Comparison of ENCODE assay signal across 11 mouse cellular contexts in genomic region chr6:85501571-85502102, GRCm38 (mm10). TPM values are rescaled to one million over a fixed set of nuclear protein-coding genes. Genes with fewer than 3 reads are reported as not detected.
DNase-seq lines count a peak whose midpoint lies in the region; ATAC-seq and TF ChIP-seq lines count a peak whose summit lies in the region.
"Had no signal": no experiment of that assay in that cellular context is flagged by ENCODE, and none has a peak within 500 bp of the region (broad histone marks: within the 10 kb centered on the region; RNA-seq: fewer than 3 reads in every experiment).

No protein-coding gene starts in this region.

- WGBS in kidney, postnatal 0 days = 10% methylated on average over 6 of the region's 6 CpGs
- WGBS in hindbrain, embryonic 10.5 days = 15% methylated on average over 6 of the region's 6 CpGs
- 7% methylated on average over 6 of the region's 6 CpGs for WGBS in midbrain, embryonic 16.5 days

- no peak overlapping the region for H3K9ac ChIP-seq in kidney, postnatal 0 days (ENCODE audit: low read depth, low read length)
- peak overlapping the region; percentile 96 for H3K9ac ChIP-seq in midbrain, embryonic 16.5 days (ENCODE audit: low read depth, low read length)

- 0 out of 2 replicates have a peak, but pooled peaks cover 10% of the 10 kb centered on the region for H3K4me1 ChIP-seq in kidney, postnatal 0 days (replicated peaks; ENCODE audit: insufficient read depth, low read length)
- peaks cover 25% of the 10 kb centered on the region for H3K4me1 ChIP-seq in hindbrain, embryonic 10.5 days (replicated peaks)
- peaks cover 21% of the 10 kb centered on the region for H3K4me1 ChIP-seq in midbrain, embryonic 16.5 days (ENCODE audit: control insufficient read depth, insufficient read depth, low read length)

- H3K36me3 ChIP-seq in kidney, postnatal 0 days (ENCODE audit: insufficient read depth, low read length) = no peaks in the 10 kb centered on the region
- H3K36me3 ChIP-seq in hindbrain, embryonic 10.5 days = no peaks in the 10 kb centered on the region
- H3K36me3 ChIP-seq in midbrain, embryonic 16.5 days (ENCODE audit: control insufficient read depth, insufficient read depth, low read length) = no peaks in the 10 kb centered on the region

- H3K4me2 ChIP-seq in kidney, postnatal 0 days (ENCODE audit: low read length) = peak overlapping the region; percentile 99; the same call in 1 of the 2 replicates
- H3K4me2 ChIP-seq in midbrain, embryonic 16.5 days (ENCODE audit: low read length) = peak overlapping the region; percentile 65

- no peaks in the 10 kb centered on the region for H3K27me3 ChIP-seq in kidney, postnatal 0 days (ENCODE audit: insufficient read depth, low read length)
- peaks cover 47% of the 10 kb centered on the region for H3K27me3 ChIP-seq in hindbrain, embryonic 10.5 days (ENCODE audit: insufficient read depth, poor library complexity, severe bottlenecking)
- H3K27me3 ChIP-seq in midbrain, embryonic 16.5 days (ENCODE audit: control insufficient read depth, insufficient read depth, low read depth, low read length) = no peaks in the 10 kb centered on the region

- DNase-seq in kidney, postnatal 0 days (ENCODE audit: low spot score) = no peak
- no peak for DNase-seq in kidney, postnatal 10 days
- DNase-seq in cerebellum, adult 9-10 months = peak; percentile 54
- no peak for DNase-seq in hindbrain, embryonic 10.5 days (ENCODE audit: low spot score)
- no peak for DNase-seq in spleen, postnatal 4 days (ENCODE audit: low spot score in 2 of 2)
- no peak for DNase-seq in right cerebral cortex, postnatal 25 days
- DNase-seq: heart, adult 18-20 months; thymus, adult 2 months had no signal

- no peak overlapping the region for H3K27ac ChIP-seq in kidney, postnatal 0 days
- peak overlapping the region; percentile 90; the same call in 1 of the 2 replicates for H3K27ac ChIP-seq in hindbrain, embryonic 10.5 days
- peak overlapping the region; percentile 84 for H3K27ac ChIP-seq in midbrain, embryonic 16.5 days (ENCODE audit: low read length)

- H3K4me3 ChIP-seq in kidney, postnatal 0 days (replicated peaks; ENCODE audit: low read depth, low read length) = no peak overlapping the region
- H3K4me3 ChIP-seq in hindbrain, embryonic 10.5 days = peak overlapping the region; percentile 81
- peak overlapping the region; percentile 83 for H3K4me3 ChIP-seq in midbrain, embryonic 16.5 days (ENCODE audit: low read depth, low read length)

- no peak for TF ChIP-seq CTCF in kidney, postnatal 0 days (IDR thresholded peaks at IDR 0.05; ENCODE audit: low read depth)

- no peaks in the 10 kb centered on the region for H3K9me3 ChIP-seq in kidney, postnatal 0 days (replicated peaks; ENCODE audit: low read length)
- H3K9me3 ChIP-seq in hindbrain, embryonic 10.5 days = no peaks in the 10 kb centered on the region
- H3K9me3 ChIP-seq in midbrain, embryonic 16.5 days (replicated peaks; ENCODE audit: control insufficient read depth, low read length, poor library complexity, severe bottlenecking) = no peaks in the 10 kb centered on the region

- ATAC-seq in kidney, postnatal 0 days (replicated peaks; ENCODE audit: low FRiP score, low read depth) = no peak
- peak; percentile 13; the same call in 1 of the 2 replicates for ATAC-seq in midbrain, embryonic 16.5 days
- ATAC-seq in erythroid progenitor cell, adult 5-6 weeks (replicated peaks; ENCODE audit: low FRiP score, poor library complexity, severe bottlenecking) = no peak

RNA-seq across cellular contexts. Expression of gene Fbxo41, which starts 1.2 kb away (rescaled TPM):
- 0.04 and 0.08 TPM in 2 replicates for polyA plus RNA-seq in kidney, postnatal 0 days (2015; fragmentation: Nextera tagmentation; extraction: Ambion mirVana)
- 0.60 and 0.97 TPM in 2 replicates for polyA plus RNA-seq in hindbrain, embryonic 10.5 days (2016; fragmentation: Nextera tagmentation; extraction: Ambion mirVana)
- 11.4 and 11.7 TPM in 2 replicates for polyA plus RNA-seq in midbrain, embryonic 16.5 days (2015; fragmentation: Nextera tagmentation; extraction: Ambion mirVana)
- total RNA-seq in erythroid progenitor cell, adult 5-6 weeks (2015; ENCODE audit: low replicate concordance) = not detected in 2 replicates
- not detected in 2 replicates for total RNA-seq in erythroid progenitor cell, adult 5-6 weeks (2017; ENCODE audit: low replicate concordance)
- total RNA-seq: heart, adult 18-20 months had no signal

RNA-seq across cellular contexts. Expression of gene Egr4, which starts 11.8 kb away (rescaled TPM):
- not detected in 2 replicates for polyA plus RNA-seq in kidney, postnatal 0 days (2015; fragmentation: Nextera tagmentation; extraction: Ambion mirVana)
- polyA plus RNA-seq in hindbrain, embryonic 10.5 days (2016; fragmentation: Nextera tagmentation; extraction: Ambion mirVana) = not detected in 2 replicates
- not detected in 2 replicates for polyA plus RNA-seq in midbrain, embryonic 16.5 days (2015; fragmentation: Nextera tagmentation; extraction: Ambion mirVana)
- not detected in 2 replicates for total RNA-seq in erythroid progenitor cell, adult 5-6 weeks (2015; ENCODE audit: low replicate concordance)
- not detected in 2 replicates for total RNA-seq in erythroid progenitor cell, adult 5-6 weeks (2017; ENCODE audit: low replicate concordance)
- total RNA-seq: heart, adult 18-20 months; MEL had no signal

RNA-seq across cellular contexts. Expression of gene Pradc1, which starts 49.9 kb away (rescaled TPM):
- 37.3 and 40.2 TPM in 2 replicates for polyA plus RNA-seq in kidney, postnatal 0 days (2015; fragmentation: Nextera tagmentation; extraction: Ambion mirVana)
- 37.5 and 40.7 TPM in 2 replicates for polyA plus RNA-seq in hindbrain, embryonic 10.5 days (2016; fragmentation: Nextera tagmentation; extraction: Ambion mirVana)
- 19.8 and 24.7 TPM in 2 replicates for polyA plus RNA-seq in midbrain, embryonic 16.5 days (2015; fragmentation: Nextera tagmentation; extraction: Ambion mirVana)
- total RNA-seq in erythroid progenitor cell, adult 5-6 weeks (2015; ENCODE audit: low replicate concordance) = 17.7 and 18.9 TPM in 2 replicates
- total RNA-seq in erythroid progenitor cell, adult 5-6 weeks (2017; ENCODE audit: low replicate concordance) = 1.4 and 3.1 TPM in 2 replicates

RNA-seq across cellular contexts. Expression of gene Cct7, which starts 50.3 kb away (rescaled TPM):
- 358 and 392 TPM in 2 replicates for polyA plus RNA-seq in kidney, postnatal 0 days (2015; fragmentation: Nextera tagmentation; extraction: Ambion mirVana)
- polyA plus RNA-seq in hindbrain, embryonic 10.5 days (2016; fragmentation: Nextera tagmentation; extraction: Ambion mirVana) = 641 and 745 TPM in 2 replicates
- 573 and 593 TPM in 2 replicates for polyA plus RNA-seq in midbrain, embryonic 16.5 days (2015; fragmentation: Nextera tagmentation; extraction: Ambion mirVana)
- total RNA-seq in erythroid progenitor cell, adult 5-6 weeks (2015; ENCODE audit: low replicate concordance) = 97.7 and 102 TPM in 2 replicates
- total RNA-seq in erythroid progenitor cell, adult 5-6 weeks (2017; ENCODE audit: low replicate concordance) = 82.3 and 112 TPM in 2 replicates
